Mouse (Mus musculus): ENCODE data around the gene Trip11.

DNA sequence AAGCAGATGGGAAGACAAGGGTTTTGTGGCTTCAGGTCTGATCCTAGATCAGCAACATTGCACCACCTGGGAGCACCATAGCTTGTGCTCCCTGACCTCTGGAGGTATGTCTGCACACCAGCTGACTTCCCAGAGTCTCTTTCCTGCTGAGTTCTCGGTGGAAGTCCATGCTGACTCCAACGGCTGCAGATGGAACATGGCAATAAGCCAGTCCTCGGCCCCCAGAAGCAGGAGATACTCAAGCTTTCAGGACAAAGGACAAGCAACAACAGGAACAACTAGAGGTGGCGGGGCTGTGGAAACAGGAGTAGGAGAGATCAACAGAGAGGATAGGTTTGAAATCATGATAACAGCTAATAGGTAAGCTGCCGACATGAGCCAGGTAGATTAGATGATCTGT, 111.3 kb downstream of the Trip11 start:
- TF ChIP-seq POLR2A (IDR thresholded peaks at IDR 0.05; ENCODE audit: low read depth, low read length), result no peak
- no peak for TF ChIP-seq CTCF (IDR thresholded peaks at IDR 0.05; ENCODE audit: extremely low read depth, insufficient read depth, insufficient read length, insufficient replicate concordance)

Data from spleen, adult 2 months (tissue).